Mouse (Mus musculus): Measurements from ENCODE around the gene Ovca2.

The Ovca2 gene

GRCm38 (mm10) chr11:75171186-75171865, 7.3 kb downstream of the Ovca2 start:
- no peak for DNase-seq (ENCODE audit: extremely low read depth, low read depth, low spot score)

DNA sequence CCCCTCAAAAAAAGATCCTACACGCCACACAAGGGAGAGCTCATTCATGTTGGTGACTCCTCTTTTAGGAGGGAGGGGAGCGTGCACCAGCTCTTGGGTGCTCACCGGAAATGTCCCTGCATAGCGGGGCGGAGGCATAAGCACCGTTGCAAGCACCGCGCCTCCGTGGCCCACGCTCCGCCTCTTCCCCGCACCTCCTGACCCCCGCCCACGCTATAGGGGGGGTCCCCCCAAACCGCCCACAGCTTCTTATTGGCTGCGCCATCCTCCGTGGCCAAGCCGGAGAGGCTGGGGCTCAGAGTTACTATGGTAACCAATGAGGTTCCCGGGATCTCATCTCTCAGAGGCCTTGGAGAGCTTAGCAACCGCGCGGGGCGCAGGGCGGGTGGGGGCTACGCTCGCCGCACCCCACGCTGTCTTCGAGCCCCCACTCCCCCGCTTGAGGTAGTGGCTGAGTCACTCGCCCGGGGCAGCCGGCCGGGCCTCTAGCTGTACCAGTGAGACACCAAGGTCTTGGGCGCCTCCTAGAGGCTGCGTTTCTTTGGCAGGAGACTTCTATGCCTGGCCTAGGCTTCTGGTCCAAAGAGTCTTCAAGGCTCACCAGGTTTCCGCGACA, 8.4 kb downstream of the Ovca2 start:
- no peak for DNase-seq (ENCODE audit: extremely low read depth, low read depth, low spot score)

- DNase-seq (ENCODE audit: extremely low read depth, low read depth, low spot score), result no peak
Measured at GRCm38 (mm10) chr11:75169405-75170080, 9.1 kb downstream of the Ovca2 start, which contains the start of gene Hic1. TSS of gene Hic1 (minus strand) at chr11:75169519.

- DNase-seq (ENCODE audit: extremely low read depth, low read depth, low spot score), result no peak
Measured at GRCm38 (mm10) chr11:75168590-75169361, 9.9 kb downstream of the Ovca2 start.

DNA sequence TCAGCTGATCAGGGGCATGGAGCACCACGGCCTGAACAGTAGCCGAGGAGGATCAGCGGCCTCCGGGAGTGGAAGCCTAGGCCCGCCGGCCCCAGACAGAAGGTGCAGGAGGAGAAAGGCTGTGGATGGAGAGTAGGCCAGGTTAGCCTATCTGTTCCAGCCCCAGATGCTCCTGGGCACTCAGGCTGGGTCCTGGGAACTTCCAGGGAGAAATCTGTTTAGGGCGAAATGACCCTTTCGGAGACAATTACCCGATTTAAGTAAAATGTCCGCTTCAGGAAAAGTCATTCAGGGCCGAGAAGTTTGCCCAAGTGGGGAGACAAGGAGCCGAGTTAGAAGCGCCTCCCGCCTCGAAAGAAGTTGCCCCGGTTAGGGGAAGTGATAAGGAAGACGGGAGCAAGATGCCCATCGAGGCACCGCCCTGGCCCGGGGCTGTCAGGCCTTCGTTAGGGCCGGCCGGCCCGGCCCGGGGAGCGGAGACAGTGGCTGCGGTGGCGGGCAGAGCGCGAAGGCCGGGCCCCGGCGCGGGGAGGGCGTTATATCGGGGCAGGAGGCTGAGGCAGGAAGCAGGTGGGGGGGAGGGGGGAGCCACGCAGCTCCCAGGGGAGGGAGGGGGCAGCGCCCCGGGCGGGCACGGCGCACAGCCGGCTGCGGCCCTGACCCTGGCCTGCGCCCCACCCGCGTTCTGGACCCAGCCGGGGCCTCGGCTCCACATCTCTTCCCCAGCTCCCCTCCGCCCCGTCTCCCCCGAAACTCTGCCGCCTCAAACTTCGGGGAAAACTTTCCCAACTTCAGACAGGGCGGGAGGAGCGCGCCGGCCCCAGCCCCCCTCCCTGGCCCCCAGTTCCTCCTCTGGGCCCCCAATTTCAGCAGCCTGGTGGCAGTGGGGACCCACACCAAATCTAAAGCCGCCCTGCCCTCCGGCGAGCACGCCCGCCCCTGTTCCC, 10.7 kb downstream of the Ovca2 start:
- DNase-seq (ENCODE audit: extremely low read depth, low read depth, low spot score), result no peak

DNA sequence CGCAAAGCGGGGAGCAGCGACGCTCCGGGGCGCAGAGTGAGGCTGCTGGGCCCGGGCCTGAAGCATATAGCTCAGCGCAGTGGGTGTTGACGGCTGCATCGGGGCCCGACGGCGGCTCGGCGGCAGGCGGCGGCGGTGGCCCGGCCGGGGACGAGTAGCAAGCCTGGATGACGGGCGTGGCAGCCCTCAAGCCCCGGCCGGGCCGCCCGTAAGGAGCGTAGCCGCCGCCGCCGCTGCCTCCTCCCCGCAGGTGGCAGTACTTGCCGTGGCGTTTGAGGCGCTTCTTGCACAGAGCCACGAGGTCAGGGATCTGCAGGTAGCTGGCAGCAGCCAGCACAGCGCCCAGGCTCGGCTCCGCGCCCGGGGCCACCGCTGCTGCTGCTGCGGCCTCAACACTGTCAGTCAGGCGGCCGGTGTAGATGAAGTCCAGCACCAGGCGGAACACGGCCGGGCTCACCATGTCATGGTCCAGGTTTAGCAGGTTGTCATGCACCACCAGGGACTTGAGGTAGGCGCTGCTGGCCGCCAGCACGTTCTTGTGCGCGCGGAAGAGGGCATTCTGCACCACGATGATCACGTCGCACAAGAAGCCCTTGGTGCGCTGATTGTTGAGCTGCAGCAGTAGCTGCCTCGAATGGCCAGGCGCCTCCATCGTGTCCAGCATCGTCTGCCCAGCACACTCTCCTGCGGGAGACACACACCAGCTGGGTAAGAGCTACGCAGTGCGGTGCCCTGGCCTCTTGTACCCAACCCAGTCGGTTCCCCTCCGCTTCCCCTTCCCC, 11.6 kb downstream of the Ovca2 start:
- no peak for DNase-seq (ENCODE audit: extremely low read depth, low read depth, low spot score)

DNA sequence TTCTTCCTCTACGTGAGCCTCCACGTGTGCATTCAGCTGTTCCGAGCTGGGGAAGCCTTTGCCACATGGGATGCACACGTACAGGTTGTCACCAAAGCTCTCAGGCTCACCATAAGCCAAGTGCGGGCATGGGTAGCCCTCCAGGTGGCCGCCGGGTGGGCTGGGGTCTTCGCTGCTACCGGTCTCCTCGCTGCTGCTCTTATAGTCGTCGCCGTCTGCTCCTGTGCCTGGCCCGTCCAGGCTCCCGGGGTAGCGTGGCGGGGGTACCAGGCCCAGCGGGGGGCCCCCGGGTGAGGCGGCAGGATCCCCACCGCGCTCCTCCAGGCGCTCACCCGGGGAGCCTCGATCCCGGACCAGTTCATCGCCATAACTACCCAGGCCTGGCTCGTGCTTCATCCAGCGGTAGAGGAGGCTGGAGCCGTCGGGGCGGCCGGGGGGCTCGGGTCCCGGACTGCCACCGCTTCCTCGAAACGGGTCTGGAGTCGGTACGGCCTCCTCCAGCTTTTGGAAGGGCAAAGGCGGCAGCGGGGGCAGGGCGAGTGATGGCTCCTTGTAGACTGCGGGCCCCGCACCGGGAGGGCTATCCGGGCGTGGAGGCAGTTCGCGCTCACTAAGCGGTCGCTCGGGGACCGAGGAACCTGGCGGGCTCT, 12.3 kb downstream of the Ovca2 start:
- DNase-seq (ENCODE audit: extremely low read depth, low read depth, low spot score), result no peak

DNA sequence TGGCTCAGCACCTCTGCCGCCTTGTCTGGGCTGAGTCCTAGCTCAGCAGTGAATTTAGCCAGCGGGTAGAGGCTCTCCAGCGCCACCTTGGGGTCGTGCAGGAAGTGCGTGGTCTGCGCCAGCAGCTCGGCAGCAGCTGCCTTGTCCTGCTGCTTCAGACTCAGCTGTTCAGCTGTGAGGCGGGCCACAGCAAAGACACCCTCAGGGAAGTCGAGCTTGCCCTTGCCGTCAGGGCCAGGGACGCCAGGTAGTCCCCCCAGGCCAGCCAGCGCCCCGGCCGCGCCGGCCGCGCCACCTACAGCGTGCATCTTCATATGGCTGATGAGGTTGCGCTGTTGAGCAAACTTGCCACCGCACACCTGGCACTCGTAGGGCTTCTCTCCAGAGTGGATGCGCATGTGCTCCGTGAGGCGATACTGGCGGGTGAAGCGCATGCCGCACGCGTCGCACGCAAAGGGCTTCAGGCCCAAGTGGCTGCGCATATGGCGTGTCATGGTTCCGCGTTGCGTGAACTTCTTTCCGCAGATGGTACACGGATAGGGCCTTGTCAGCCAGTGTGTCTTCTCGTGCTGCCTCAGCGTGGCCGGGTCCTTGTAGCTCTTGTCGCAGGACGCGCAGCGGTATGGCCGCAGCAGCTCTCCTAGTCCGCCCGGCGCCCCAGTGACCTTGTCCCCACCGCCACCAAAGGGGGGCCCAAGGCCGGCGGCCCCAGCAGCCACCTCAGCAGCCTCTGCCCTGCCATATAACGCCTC, 13.0 kb downstream of the Ovca2 start:
- DNase-seq (ENCODE audit: extremely low read depth, low read depth, low spot score), result no peak

DNA sequence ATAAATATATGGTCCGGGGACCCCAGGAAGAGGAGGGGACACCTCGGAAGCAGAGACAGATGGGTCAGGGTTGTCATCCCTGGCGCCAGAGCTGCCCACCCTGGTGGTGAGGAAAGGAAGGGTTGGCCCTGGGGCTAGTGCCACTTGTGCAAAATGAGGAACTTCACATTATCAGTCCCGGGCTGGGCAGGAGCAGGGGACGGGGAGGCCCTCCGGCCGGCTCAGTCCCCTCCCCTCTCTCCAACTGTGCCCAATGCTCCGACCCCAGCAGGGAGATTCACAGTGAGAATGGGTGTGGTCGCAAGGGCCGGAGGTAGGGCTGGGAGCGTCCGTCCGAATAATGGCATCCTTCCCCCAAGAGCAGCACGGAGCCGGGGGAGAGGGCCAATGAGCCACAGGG, 13.9 kb downstream of the Ovca2 start:
- no peak for DNase-seq (ENCODE audit: extremely low read depth, low read depth, low spot score)

DNA sequence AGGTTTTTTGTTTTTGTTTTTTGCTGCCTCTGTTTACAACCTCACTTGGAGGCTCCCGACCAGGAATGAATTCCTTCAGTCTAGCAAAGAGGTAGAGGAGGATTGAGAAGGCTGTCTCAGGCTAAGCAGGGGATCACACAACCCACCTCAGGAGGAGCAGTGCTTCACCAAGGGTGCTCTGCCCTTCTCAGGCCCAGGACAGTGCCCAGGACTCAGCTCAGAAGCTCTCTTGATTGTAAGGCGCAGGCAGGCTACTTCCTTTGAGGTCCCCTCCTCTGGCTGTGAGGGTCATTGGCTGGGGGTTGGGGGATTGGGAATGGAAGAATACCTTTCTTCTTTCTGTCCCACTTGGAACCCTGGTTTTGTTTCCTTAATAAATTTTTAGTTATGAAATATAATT, 14.6 kb downstream of the Ovca2 start:
- no peak for DNase-seq (ENCODE audit: extremely low read depth, low read depth, low spot score)

- DNase-seq (ENCODE audit: extremely low read depth, low read depth, low spot score), result no peak
Measured at GRCm38 (mm10) chr11:75163379-75163778, 15.3 kb downstream of the Ovca2 start.

DNA sequence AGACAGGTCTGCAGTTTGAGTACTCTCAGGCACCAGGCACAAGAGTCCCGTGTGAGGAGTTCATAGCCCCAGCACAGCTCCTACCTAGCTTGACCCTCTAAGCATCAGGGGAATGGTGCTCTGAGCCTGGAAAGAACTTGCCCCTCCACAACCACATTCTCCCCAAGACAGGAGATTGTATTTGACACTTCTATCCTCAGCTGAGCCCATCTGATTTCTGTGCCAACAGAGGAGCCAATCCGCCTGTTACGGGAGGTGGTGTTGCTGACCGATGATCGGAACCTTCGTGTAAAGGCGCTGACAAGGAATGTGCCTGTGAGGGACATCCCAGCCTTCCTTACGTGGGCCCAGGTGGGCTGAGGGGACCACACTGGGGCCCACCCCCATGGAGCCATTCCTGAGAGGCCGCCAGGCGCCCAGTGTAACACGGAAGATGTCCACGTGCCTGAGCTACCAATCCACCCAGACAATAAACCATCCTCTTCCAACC, 16.0 kb downstream of the Ovca2 start:
- DNase-seq (ENCODE audit: extremely low read depth, low read depth, low spot score), result no peak

DNA sequence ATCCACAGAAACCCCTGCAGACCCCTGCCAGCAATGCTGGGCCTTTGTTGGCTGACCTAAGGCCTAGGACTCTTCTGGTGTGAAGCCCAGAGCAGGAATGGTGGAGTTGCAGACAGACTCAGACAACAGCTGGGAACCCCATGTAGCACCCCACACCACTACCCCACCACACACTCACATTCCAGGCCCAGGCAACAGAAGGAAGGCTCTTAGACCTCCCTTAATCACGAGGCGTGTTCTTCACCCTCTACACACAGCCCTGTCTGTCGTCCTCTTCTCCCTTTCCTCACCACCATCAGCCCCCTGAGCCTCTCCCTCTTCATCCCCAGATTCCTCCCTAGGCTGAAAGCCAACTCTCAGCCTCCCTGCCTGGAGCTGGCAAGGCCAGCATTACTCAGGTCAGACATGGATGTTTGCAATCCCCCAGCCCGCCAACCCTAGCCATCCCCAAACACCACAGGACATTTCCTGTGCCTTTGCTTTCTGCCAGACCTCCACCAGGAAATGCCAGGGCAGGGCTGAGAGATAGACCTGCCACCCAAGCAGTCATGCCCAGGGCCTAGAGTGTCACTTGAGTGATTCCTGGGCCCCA, 17.1 kb downstream of the Ovca2 start:
- no peak for DNase-seq (ENCODE audit: extremely low read depth, low read depth, low spot score)

DNA sequence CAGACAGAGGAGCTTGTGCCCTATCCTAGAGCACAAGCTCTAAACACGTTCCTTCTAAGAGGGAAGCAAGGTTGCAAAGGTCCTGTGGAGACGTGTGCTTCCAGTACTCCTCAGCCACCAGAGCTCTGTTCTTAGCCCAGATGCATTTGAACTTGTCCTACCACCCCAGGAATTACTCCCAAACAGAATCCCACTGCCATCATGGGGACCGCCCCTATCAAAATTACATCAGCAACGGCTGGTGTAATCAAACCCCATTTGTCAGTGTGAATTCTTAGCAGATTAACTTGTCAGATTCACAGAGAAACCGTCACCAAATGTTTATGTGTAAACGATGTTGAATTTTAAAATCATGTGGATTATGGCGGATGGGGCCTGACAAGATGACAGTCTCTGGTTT, 17.7 kb downstream of the Ovca2 start:
- DNase-seq (ENCODE audit: extremely low read depth, low read depth, low spot score), result no peak

DNA sequence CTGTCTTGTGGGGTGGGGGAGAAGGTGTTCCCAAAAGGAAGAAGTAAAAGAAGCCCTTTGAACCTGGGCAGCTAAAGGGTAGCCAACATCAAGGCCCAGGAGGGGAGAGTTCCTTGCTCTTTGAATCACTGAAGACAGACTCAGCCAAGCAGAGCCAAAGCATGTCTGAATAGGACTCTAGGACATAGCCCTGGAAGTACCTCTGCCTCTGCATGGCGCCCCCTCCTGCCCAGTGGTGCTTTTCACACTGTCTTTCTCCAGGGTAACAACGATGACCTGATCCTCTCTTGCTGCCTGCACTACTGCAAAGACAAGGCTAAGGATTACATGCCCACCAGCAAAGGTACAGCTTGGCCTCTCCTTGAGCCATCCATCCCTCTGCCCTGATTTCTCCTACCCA, 19.1 kb downstream of the Ovca2 start:
- DNase-seq (ENCODE audit: extremely low read depth, low read depth, low spot score), result no peak

DNA sequence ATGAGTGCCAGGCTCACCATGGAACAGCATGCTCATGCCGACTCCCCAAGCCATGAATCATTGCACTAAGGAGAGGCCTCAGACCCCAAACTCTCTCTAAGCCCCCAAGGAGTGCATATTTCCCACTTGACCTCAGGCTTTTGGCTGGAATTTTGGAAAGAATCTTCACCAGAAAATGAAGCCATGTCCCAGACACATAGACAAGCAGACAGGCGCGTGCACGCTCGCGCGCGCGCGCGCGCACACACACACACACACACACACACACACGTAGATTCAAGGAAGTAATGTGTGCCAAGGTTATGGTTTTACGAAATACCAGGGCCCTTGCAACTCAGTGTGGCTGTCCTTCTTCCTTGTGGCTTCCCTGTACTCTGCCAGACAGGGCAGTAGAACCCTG, 20.2 kb downstream of the Ovca2 start:
- DNase-seq (ENCODE audit: extremely low read depth, low read depth, low spot score), result no peak

- DNase-seq (ENCODE audit: extremely low read depth, low read depth, low spot score), result no peak
Measured at GRCm38 (mm10) chr11:75157901-75158300, 20.7 kb downstream of the Ovca2 start.

DNA sequence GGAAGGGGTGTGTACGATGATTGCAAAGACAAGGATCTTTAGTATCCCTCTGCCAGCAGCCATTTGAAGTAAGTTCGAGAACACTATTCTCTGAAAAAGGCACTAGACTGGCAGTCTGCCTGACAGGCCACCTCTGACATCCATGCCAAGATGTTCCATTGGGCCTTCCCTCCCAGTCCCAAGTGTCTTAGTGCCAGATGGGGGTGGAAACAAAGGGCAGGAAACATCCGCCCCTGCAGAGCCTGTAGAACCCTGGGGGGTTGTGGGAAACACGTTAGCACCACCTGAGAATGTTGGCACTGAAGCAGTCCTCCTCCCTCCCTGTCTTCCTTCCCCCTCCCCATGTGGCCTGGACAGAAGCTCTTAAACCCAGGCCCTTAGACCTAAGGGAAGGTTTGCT, 21.6 kb downstream of the Ovca2 start:
- DNase-seq (ENCODE audit: extremely low read depth, low read depth, low spot score), result no peak
